Mouse (Mus musculus) heart, postnatal 10 days (tissue): ENCODE measurements around the gene Arl15. TPM values are rescaled to one million over a fixed set of nuclear protein-coding genes. Genes with fewer than 3 reads are reported as not detected.

ENCODE experiments used
- DNase-seq, 2 experiments: peaks; one replicate each; pipeline ENCODE4 v3.0.0; 2021
- intact Hi-C: fragments of 180-260 bp; cut with DNase I; formaldehyde crosslinking; loops from one replicate; pipeline ENCODE4 v1.15.1; 2025
- total RNA-seq, 2 experiments: library from RNA; stranded (reverse); gene quantifications; 2 replicates each; pipeline ENCODE4 v1.2.3; 2021

The Arl15 gene
- total RNA-seq, 2 experiments from 2014 or later = 15.9 to 18.0 TPM

GRCm38 (mm10) chr13:113842411-113843309 is 48.4 kb downstream of the Arl15 start:
- intact Hi-C loops = no loop called here
- no peak for DNase-seq

GRCm38 (mm10) chr13:113843310-113843649 is 49.0 kb downstream of the Arl15 start:
- intact Hi-C loops = no loop called here

GRCm38 (mm10) chr13:113843901-113844300 is 49.6 kb downstream of the Arl15 start:
- DNase-seq = no peak
- intact Hi-C loops = no loop called here

More at GRCm38 (mm10) chr13:113843310-113843649, 49.0 kb downstream of the Arl15 start:
- no peak for DNase-seq

- intact Hi-C loops = loop anchor here (5.0 kb wide), 1 partner anchor 47 kb away; no protein-coding TSS in a partner anchor
- DNase-seq = no peak
Measured at GRCm38 (mm10) chr13:113844717-113845116, 50.4 kb downstream of the Arl15 start.

- DNase-seq = no peak
- intact Hi-C loops = loop anchor here (5.0 kb wide), 1 partner anchor 48 kb away; no protein-coding TSS in a partner anchor
Measured at GRCm38 (mm10) chr13:113845229-113845628, 50.9 kb downstream of the Arl15 start.

- intact Hi-C loops = loop anchor here (5.0 kb wide), 1 partner anchor 49 kb away; no protein-coding TSS in a partner anchor
- DNase-seq = no peak
Measured at GRCm38 (mm10) chr13:113846413-113846812, 52.1 kb downstream of the Arl15 start.

GRCm38 (mm10) chr13:113850431-113851034 is 56.2 kb downstream of the Arl15 start:
- intact Hi-C loops = no loop called here
- DNase-seq = peak; percentile 49 to 64

GRCm38 (mm10) chr13:113851602-113852375 is 57.5 kb downstream of the Arl15 start:
- intact Hi-C loops = no loop called here
- DNase-seq = no peak

- intact Hi-C loops = no loop called here
- no peak for DNase-seq
Measured at GRCm38 (mm10) chr13:113852376-113852666, 58.0 kb downstream of the Arl15 start.

- no peak for DNase-seq
- intact Hi-C loops = no loop called here
Measured at GRCm38 (mm10) chr13:113854146-113854545, 59.8 kb downstream of the Arl15 start.

- intact Hi-C loops = no loop called here
- peak in 1 of 2 experiments; percentile 25 for DNase-seq
Measured at GRCm38 (mm10) chr13:113854551-113855312, 60.4 kb downstream of the Arl15 start.

GRCm38 (mm10) chr13:113856946-113857345 is 62.6 kb downstream of the Arl15 start:
- no peak for DNase-seq
- intact Hi-C loops = no loop called here

GRCm38 (mm10) chr13:113858667-113859391 is 64.5 kb downstream of the Arl15 start:
- DNase-seq = no peak
- intact Hi-C loops = no loop called here

GRCm38 (mm10) chr13:113859392-113859776 is 65.1 kb downstream of the Arl15 start:
- intact Hi-C loops = no loop called here

GRCm38 (mm10) chr13:113860816-113861215 is 66.5 kb downstream of the Arl15 start:
- intact Hi-C loops = no loop called here
- no peak for DNase-seq

More at GRCm38 (mm10) chr13:113859392-113859776, 65.1 kb downstream of the Arl15 start:
- DNase-seq = no peak

- DNase-seq = no peak
- intact Hi-C loops = no loop called here
Measured at GRCm38 (mm10) chr13:113861231-113861630, 66.9 kb downstream of the Arl15 start.

GRCm38 (mm10) chr13:113862951-113863350 is 68.6 kb downstream of the Arl15 start:
- intact Hi-C loops = no loop called here
- no peak for DNase-seq

- no peak for DNase-seq
- intact Hi-C loops = loop anchor here (2.0 kb wide), 1 partner anchor 225 kb away; no protein-coding TSS in a partner anchor
Measured at GRCm38 (mm10) chr13:113863688-113864087, 69.4 kb downstream of the Arl15 start.

- DNase-seq = peak; percentile 30
- intact Hi-C loops = loop anchor here (2.0 kb wide), 1 partner anchor 225 kb away; no protein-coding TSS in a partner anchor
Measured at GRCm38 (mm10) chr13:113864278-113864677, 70.0 kb downstream of the Arl15 start.
